ENCODE assay signal across 8 mouse cellular contexts in the genomic region with DNA sequence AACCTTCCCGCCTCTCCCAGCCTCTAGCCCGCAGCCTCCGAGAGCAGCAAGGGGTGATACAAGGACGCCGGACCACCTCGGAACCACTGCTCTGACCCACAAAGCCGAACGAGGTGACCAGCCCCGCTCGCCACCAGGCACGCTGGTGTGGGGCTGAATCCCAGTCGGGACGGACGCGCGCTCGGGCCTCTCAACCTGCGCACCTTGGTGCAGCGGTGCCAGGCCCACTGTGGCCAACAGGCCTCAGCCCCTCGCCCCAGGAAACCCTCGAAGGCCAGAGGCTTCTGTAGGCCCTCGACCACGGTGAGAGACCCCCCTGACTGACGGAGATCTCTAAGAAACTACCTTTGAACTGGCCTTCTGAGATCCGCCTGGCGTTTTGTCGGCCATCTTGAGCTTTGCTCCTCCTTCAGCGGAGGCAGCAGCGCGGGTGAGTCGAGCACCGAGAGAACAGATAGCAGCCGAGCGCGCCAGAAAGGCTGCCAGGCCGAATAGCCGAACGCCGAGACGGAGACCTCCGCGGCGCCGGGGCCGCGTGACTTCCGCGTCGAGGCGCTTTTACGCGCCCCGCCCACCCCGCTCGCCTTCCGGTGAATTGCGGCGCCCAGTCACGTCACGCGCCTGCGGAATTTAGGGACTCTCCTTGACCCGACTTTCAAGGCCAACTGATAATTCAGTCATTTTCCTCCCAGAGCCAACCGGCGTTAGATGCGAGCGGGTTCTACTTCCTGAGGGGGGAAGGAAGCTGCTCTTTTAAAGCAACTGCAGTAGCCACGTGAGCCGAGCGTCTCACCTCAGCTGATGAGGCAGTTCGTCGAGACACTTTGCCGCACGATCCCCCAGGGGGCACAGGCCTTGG. TPM values are rescaled to one million over a fixed set of nuclear protein-coding genes. Genes with fewer than 3 reads are reported as not detected.
DNase-seq lines count a peak whose midpoint lies in the region; ATAC-seq lines count a peak whose summit lies in the region.

A gene (minus strand): TSS at position 525 of the 859 bp plus-strand sequence.

- peak; percentile 96 for DNase-seq in T-cell, adult 2 months (ENCODE audit: low spot score)
- peak; percentile 97 to 98 for DNase-seq in cerebellum, postnatal 36 days
- peak; percentile 95 to 98 for DNase-seq in frontal cortex, postnatal 36 days (ENCODE audit: low spot score in 2 of 2)
- peak; percentile 93 for DNase-seq in left cerebral cortex, adult 11 months (ENCODE audit: low spot score)
- peak; percentile 97 to 98 for DNase-seq in lung, postnatal 4 days
- DNase-seq in retina, postnatal 7 days (ENCODE audit: low read depth, low spot score): peak; percentile 88
- peak; percentile 85 for DNase-seq in urinary bladder, adult 2 months (ENCODE audit: low spot score)

- H3K36me3 ChIP-seq in hindbrain, embryonic 15.5 days: no peaks in the 10 kb centered on the region

- WGBS in hindbrain, embryonic 15.5 days: under 1% methylated on average over 74 of the region's 74 CpGs

- peaks cover 28% of the 10 kb centered on the region for H3K4me1 ChIP-seq in hindbrain, embryonic 15.5 days (replicated peaks)

- no peaks in the 10 kb centered on the region for H3K27me3 ChIP-seq in hindbrain, embryonic 15.5 days

- peak within 1 kb of the TSS; percentile 92 for H3K27ac ChIP-seq in hindbrain, embryonic 15.5 days (replicated peaks)

- H3K4me2 ChIP-seq in hindbrain, embryonic 15.5 days: peak within 1 kb of the TSS; percentile 96

- ATAC-seq in hindbrain, embryonic 15.5 days (ENCODE audit: low FRiP score, low read depth): peak; percentile 96

- no peaks in the 10 kb centered on the region for H3K9me3 ChIP-seq in hindbrain, embryonic 15.5 days

- peak within 1 kb of the TSS; percentile 95 for H3K9ac ChIP-seq in hindbrain, embryonic 15.5 days

- peak within 1 kb of the TSS; percentile 89 for H3K4me3 ChIP-seq in hindbrain, embryonic 15.5 days

RNA-seq across cellular contexts. Expression of the gene that starts here (rescaled TPM):
- polyA plus RNA-seq in hindbrain, embryonic 15.5 days (2015; fragmentation: Nextera tagmentation; extraction: Ambion mirVana): 113 and 122 TPM in 2 replicates
- polyA plus RNA-seq in urinary bladder, adult 2 months (2012; rRNA removed): 19.4 and 22.9 TPM in 2 replicates

Comparison
In these comparisons a context has a peak if more than half of its experiments do, and no peak if none do; other contexts are left out.
1. Peak in every context shown above with its lines: DNase-seq, ATAC-seq, H3K4me3 ChIP-seq and H3K27ac ChIP-seq.